Mouse (Mus musculus): ENCODE measurements around the gene Pou2f3. TPM values are rescaled to one million over a fixed set of nuclear protein-coding genes. Genes with fewer than 3 reads are reported as not detected.
"Not testable (repeated sequence)": the region's sequence is repeated elsewhere in the genome, so short reads cannot be mapped to it uniquely, and the experiment has no call there.

Gene Pou2f3
- total and polyA plus RNA-seq, 3 experiments, result not detected

- Histone ChIP-seq H3K36me3 (ENCODE audit: control insufficient read depth in 1 of 2, insufficient read depth in 2 of 2, low read length in 2 of 2) (peaks cover 0 to 1% of the 10 kb centered on the region in 2 experiments; a peak in 2 of 4 replicates), H3K9me3 (replicated peaks; ENCODE audit: insufficient read depth, low read length) (no peaks in the 10 kb centered on the region), H3K27ac (ENCODE audit: control insufficient read depth, low read depth, low read length) (no peak overlapping the region), H3K9ac (ENCODE audit: control insufficient read depth, low read depth, low read length, poor library complexity, severe bottlenecking) (no peak overlapping the region), H3K4me1 (ENCODE audit: control insufficient read depth in 1 of 2, insufficient read depth in 2 of 2, low read length in 2 of 2) (no peaks in the 10 kb centered on the region), H3K4me3 (ENCODE audit: control insufficient read depth in 1 of 2, insufficient read depth in 1 of 2, low read depth in 2 of 2, low read length in 2 of 2) (no peak overlapping the region), H3K27me3 (ENCODE audit: control insufficient read depth in 1 of 2, insufficient read depth in 2 of 2, low read length in 2 of 2) (peaks cover 0 to 2% of the 10 kb centered on the region in 2 experiments; a peak in 3 of 4 replicates), H3K79me2 (ENCODE audit: control insufficient read depth, insufficient read depth, low read length, poor library complexity) (no peaks in the 10 kb centered on the region)
- peak; percentile 44 for DNase-seq (ENCODE audit: low read depth, low spot score)
- TF ChIP-seq SMC3 (IDR thresholded peaks at IDR 0.05; ENCODE audit: low read depth, low read length) (peak; percentile 48), ELF1 (IDR thresholded peaks at IDR 0.05; ENCODE audit: low read depth, low read length) (no peak), RAD21 (IDR thresholded peaks at IDR 0.05; ENCODE audit: low read depth, low read length) (peak; percentile 41), CTCF (IDR thresholded peaks at IDR 0.05 in 2 of 3, conservative IDR thresholded peaks at IDR 0.05 in 1 of 3; ENCODE audit: control insufficient read depth in 1 of 3, insufficient read depth in 1 of 3, low read depth in 2 of 3, low read length in 3 of 3, poor library complexity in 1 of 3, severe bottlenecking in 1 of 3) (peak; percentile 23 to 52 (median 33); a peak in 4 of 6 replicates)
Measured at GRCm38 (mm10) chr9:43122379-43122778, 87.8 kb downstream of the Pou2f3 start.

GRCm38 (mm10) chr9:43121948-43122347 lies 88.2 kb downstream of the Pou2f3 start:
- not testable (repeated sequence) for H3K27me3 ChIP-seq (ENCODE audit: control insufficient read depth in 1 of 2, insufficient read depth in 2 of 2, low read length in 2 of 2); H3K9ac ChIP-seq (ENCODE audit: control insufficient read depth, low read depth, low read length, poor library complexity, severe bottlenecking); H3K79me2 ChIP-seq (ENCODE audit: control insufficient read depth, insufficient read depth, low read length, poor library complexity); H3K36me3 ChIP-seq (ENCODE audit: control insufficient read depth in 1 of 2, insufficient read depth in 2 of 2, low read length in 2 of 2); H3K4me1 ChIP-seq (ENCODE audit: control insufficient read depth in 1 of 2, insufficient read depth in 2 of 2, low read length in 2 of 2); H3K4me3 ChIP-seq (ENCODE audit: control insufficient read depth in 1 of 2, insufficient read depth in 1 of 2, low read depth in 2 of 2, low read length in 2 of 2); H3K9me3 ChIP-seq (replicated peaks; ENCODE audit: insufficient read depth, low read length); DNase-seq (ENCODE audit: low read depth, low spot score); H3K27ac ChIP-seq (ENCODE audit: control insufficient read depth, low read depth, low read length)
- TF ChIP-seq TBP (IDR thresholded peaks at IDR 0.05; ENCODE audit: low read depth, low read length), result peak; percentile 57

GRCm38 (mm10) chr9:43116997-43117336 lies 93.2 kb downstream of the Pou2f3 start:
- H3K9ac ChIP-seq (ENCODE audit: control insufficient read depth, low read depth, low read length, poor library complexity, severe bottlenecking), result peak overlapping the region; percentile 54
- no peaks in the 10 kb centered on the region for H3K79me2 ChIP-seq (ENCODE audit: control insufficient read depth, insufficient read depth, low read length, poor library complexity)
- no peaks in the 10 kb centered on the region for H3K9me3 ChIP-seq (replicated peaks; ENCODE audit: insufficient read depth, low read length)
- peak; percentile 52 for DNase-seq (ENCODE audit: low read depth, low spot score)
- TF ChIP-seq TBP (IDR thresholded peaks at IDR 0.05; ENCODE audit: low read depth, low read length) (no peak), SIN3A (IDR thresholded peaks at IDR 0.05; ENCODE audit: low read length) (no peak), ELF1 (IDR thresholded peaks at IDR 0.05; ENCODE audit: low read depth, low read length) (0 out of 2 replicates have a peak, but pooled peaks have one; percentile 32), NRF1 (IDR thresholded peaks at IDR 0.05; ENCODE audit: insufficient read depth, low read depth, low read length, poor library complexity, severe bottlenecking) (no peak), ZKSCAN1 (IDR thresholded peaks at IDR 0.05; ENCODE audit: low read depth, low read length) (no peak), POLR2A (IDR thresholded peaks at IDR 0.05; ENCODE audit: control insufficient read depth in 1 of 2, insufficient read depth in 1 of 2, low read depth in 1 of 2, low read length in 2 of 2, poor library complexity in 1 of 2) (no peak), MYC (IDR thresholded peaks at IDR 0.05; ENCODE audit: low read depth, low read length) (no peak), MAX (IDR thresholded peaks at IDR 0.05; ENCODE audit: low read length) (no peak), TCF12 (IDR thresholded peaks at IDR 0.05; ENCODE audit: low read depth, low read length) (no peak)
- no peak overlapping the region for H3K27ac ChIP-seq (ENCODE audit: control insufficient read depth, low read depth, low read length)
- peak overlapping the region; percentile 10 to 86; a peak in 2 of 4 replicates for H3K4me3 ChIP-seq (ENCODE audit: control insufficient read depth in 1 of 2, insufficient read depth in 1 of 2, low read depth in 2 of 2, low read length in 2 of 2)
- H3K4me1 ChIP-seq (ENCODE audit: control insufficient read depth in 1 of 2, insufficient read depth in 2 of 2, low read length in 2 of 2), result peaks cover 5 to 12% of the 10 kb centered on the region in 2 experiments
- no peaks in the 10 kb centered on the region; a peak in 1 of 4 replicates for H3K27me3 ChIP-seq (ENCODE audit: control insufficient read depth in 1 of 2, insufficient read depth in 2 of 2, low read length in 2 of 2)
- H3K36me3 ChIP-seq (ENCODE audit: control insufficient read depth in 1 of 2, insufficient read depth in 2 of 2, low read length in 2 of 2), result peaks cover 0 to 20% of the 10 kb centered on the region in 2 experiments; a peak in 2 of 4 replicates

Measured in MEL (cell line).